Comparison of ENCODE assay signal across 30 mouse cellular contexts in the genomic region with DNA sequence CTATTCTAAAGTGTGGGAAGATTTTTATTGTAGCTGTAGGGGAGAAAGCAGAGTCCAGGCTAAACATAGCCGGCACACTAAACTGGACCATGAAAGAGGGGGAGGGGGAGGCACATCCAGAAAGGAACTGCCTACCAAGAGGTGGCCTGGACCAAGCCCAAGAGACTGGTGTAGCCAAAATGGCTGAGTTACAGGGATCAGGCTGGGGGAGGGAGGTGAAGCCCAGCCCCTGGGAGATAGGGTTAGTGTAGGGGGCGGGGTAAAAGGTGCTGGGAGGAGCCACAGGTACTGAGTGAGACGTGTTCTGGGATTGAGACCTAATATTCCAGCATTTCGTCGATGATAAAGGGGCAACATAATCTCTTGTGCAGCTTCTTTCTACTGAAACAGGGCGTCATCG.
DNase-seq lines count a peak whose midpoint lies in the region; ATAC-seq lines count a peak whose summit lies in the region.
"Had no signal": no experiment of that assay in that cellular context is flagged by ENCODE, and none has a peak within 500 bp of the region (broad histone marks: within the 10 kb centered on the region; RNA-seq: fewer than 3 reads in every experiment).

No protein-coding gene starts in this region.

- no peaks in the 10 kb centered on the region for H3K9me3 ChIP-seq in limb, embryonic 11.5 days (ENCODE audit: control insufficient read depth, low read length)
- no peaks in the 10 kb centered on the region for H3K9me3 ChIP-seq in limb, embryonic 10.5 days (replicated peaks)
- H3K9me3 ChIP-seq: embryonic facial prominence, embryonic 13.5 days; forebrain, embryonic 10.5 days; G1E; heart, embryonic 15.5 days; limb, embryonic 15.5 days; liver, embryonic 15.5 days; neural tube, embryonic 12.5 days had no signal

- ATAC-seq in limb, embryonic 11.5 days (ENCODE audit: insufficient number of reproducible peaks, low FRiP score, low TSS enrichment, low read depth), result no peak
- ATAC-seq: forebrain, embryonic 16.5 days; inflammation-experienced regulatory T-cells, adult 6 months; midbrain, embryonic 16.5 days had no signal

- H3K9ac ChIP-seq in limb, embryonic 11.5 days (ENCODE audit: low read length), result no peak overlapping the region
- H3K9ac ChIP-seq: embryonic facial prominence, embryonic 13.5 days; heart, embryonic 15.5 days; hindbrain, embryonic 14.5 days; limb, embryonic 15.5 days; liver, embryonic 15.5 days; lung, embryonic 14.5 days; neural tube, embryonic 12.5 days had no signal

- no peaks in the 10 kb centered on the region for H3K27me3 ChIP-seq in limb, embryonic 11.5 days (ENCODE audit: control insufficient read depth, insufficient read depth, low read length)
- H3K27me3 ChIP-seq in limb, embryonic 10.5 days (ENCODE audit: low read depth, poor library complexity, severe bottlenecking), result no peaks in the 10 kb centered on the region
- H3K27me3 ChIP-seq: embryonic facial prominence, embryonic 13.5 days; heart, embryonic 15.5 days; limb, embryonic 15.5 days; liver, embryonic 15.5 days; neural tube, embryonic 12.5 days had no signal

- no peak overlapping the region for H3K4me2 ChIP-seq in limb, embryonic 11.5 days (ENCODE audit: low read depth, severe bottlenecking)
- H3K4me2 ChIP-seq: embryonic facial prominence, embryonic 13.5 days; heart, embryonic 15.5 days; hindbrain, embryonic 14.5 days; limb, embryonic 15.5 days; liver, embryonic 15.5 days; lung, embryonic 14.5 days; midbrain, embryonic 11.5 days; neural tube, embryonic 12.5 days had no signal

- H3K4me1 ChIP-seq in limb, embryonic 11.5 days (ENCODE audit: control insufficient read depth, insufficient read depth, low read length), result no peaks in the 10 kb centered on the region
- H3K4me1 ChIP-seq in limb, embryonic 10.5 days, result peaks cover 8% of the 10 kb centered on the region; the same call in 1 of the 2 replicates
- H3K4me1 ChIP-seq: embryonic facial prominence, embryonic 13.5 days; heart, embryonic 15.5 days; limb, embryonic 15.5 days; liver, embryonic 15.5 days; neural tube, embryonic 12.5 days had no signal

- H3K27ac ChIP-seq in limb, embryonic 11.5 days (replicated peaks; ENCODE audit: low read depth, low read length), result no peak overlapping the region
- no peak overlapping the region for H3K27ac ChIP-seq in limb, embryonic 10.5 days
- H3K27ac ChIP-seq: embryonic facial prominence, embryonic 13.5 days; forebrain, embryonic 10.5 days; heart, embryonic 15.5 days; hindbrain, embryonic 14.5 days; limb, embryonic 15.5 days; liver, embryonic 15.5 days; neural tube, embryonic 12.5 days; stomach, postnatal 0 days had no signal

- peak; percentile 6 for DNase-seq in gastrocnemius, postnatal 25 days
- no peak for DNase-seq in gastrocnemius, postnatal 10 days
- DNase-seq in limb, embryonic 11.5 days (ENCODE audit: low spot score), result peak; percentile 7
- no peak for DNase-seq in limb, embryonic 10.5 days (ENCODE audit: low spot score)
- DNase-seq in R1 (ENCODE audit: low read depth, low spot score), result peak; percentile 80
- peak; percentile 4 for DNase-seq in skeletal muscle tissue, adult 2 months (ENCODE audit: low read depth, low spot score)
- DNase-seq in adrenal gland, postnatal 25 days, result no peak
- DNase-seq: B cell, adult 2 months; cerebellum, adult 8-10 months; heart, postnatal 36 days; kidney, adult 11 months; kidney, postnatal 25 days; lung, embryonic 14.5 days; lung, postnatal 36 days; right cerebral cortex, adult 18-20 months; thymus, adult 18-20 months; thymus, postnatal 25 days had no signal

- WGBS in limb, embryonic 11.5 days, result 64% methylated on average over 7 of the region's 7 CpGs
- WGBS in limb, embryonic 10.5 days, result 63% methylated on average over 7 of the region's 7 CpGs

- no peak overlapping the region for H3K4me3 ChIP-seq in limb, embryonic 11.5 days (ENCODE audit: low read depth, low read length)
- no peak overlapping the region for H3K4me3 ChIP-seq in limb, embryonic 10.5 days
- H3K4me3 ChIP-seq: embryonic facial prominence, embryonic 13.5 days; forebrain, embryonic 10.5 days; heart, embryonic 15.5 days; limb, embryonic 15.5 days; liver, embryonic 15.5 days; neural tube, embryonic 12.5 days had no signal

- no peaks in the 10 kb centered on the region for H3K36me3 ChIP-seq in limb, embryonic 11.5 days (ENCODE audit: control insufficient read depth, insufficient read depth, low read length)
- H3K36me3 ChIP-seq in limb, embryonic 10.5 days, result no peaks in the 10 kb centered on the region
- H3K36me3 ChIP-seq: embryonic facial prominence, embryonic 13.5 days; forebrain, embryonic 10.5 days; G1E; heart, embryonic 15.5 days; limb, embryonic 15.5 days; liver, embryonic 15.5 days; neural tube, embryonic 12.5 days had no signal

Comparison
In these comparisons a context has a peak if more than half of its experiments do, and no peak if none do; other contexts are left out.
1. DNase-seq: peak in gastrocnemius, postnatal 25 days (single experiment), limb, embryonic 11.5 days (single experiment), R1 (single experiment) and skeletal muscle tissue, adult 2 months (single experiment); none in gastrocnemius, postnatal 10 days (single experiment), limb, embryonic 10.5 days (single experiment) and adrenal gland, postnatal 25 days (single experiment).